Mouse (Mus musculus): ENCODE measurements around the gene Amot. TPM values are rescaled to one million over a fixed set of nuclear protein-coding genes. Genes with fewer than 3 reads are reported as not detected.

Gene Amot
- 24.9 and 25.0 TPM in 2 replicates for polyA plus RNA-seq (2015; fragmentation: Nextera tagmentation; extraction: Ambion mirVana)

- H3K4me2 ChIP-seq = peak within 1 kb of the TSS; percentile 66
- WGBS = 21% methylated on average over 34 of the region's 34 CpGs
- 0 out of 2 replicates have a peak, but pooled peaks cover 4% of the 10 kb centered on the region for H3K4me1 ChIP-seq
- H3K9me3 ChIP-seq (replicated peaks) = no peaks in the 10 kb centered on the region
- peak; percentile 93 for ATAC-seq (replicated peaks; ENCODE audit: low FRiP score)
- H3K4me3 ChIP-seq (replicated peaks) = peak within 1 kb of the TSS; percentile 58
- H3K27ac ChIP-seq = peak within 1 kb of the TSS; percentile 86
- H3K9ac ChIP-seq = peak within 1 kb of the TSS; percentile 51
- no peaks in the 10 kb centered on the region for H3K36me3 ChIP-seq
- H3K27me3 ChIP-seq = peaks cover 3% of the 10 kb centered on the region; the same call in 1 of the 2 replicates
These were observed at the start of gene Amot for GRCm38 (mm10) chrX:145504717-145505415. Gene Amot, minus strand, starts transcription at chrX:145505181.

- no peak for ATAC-seq (replicated peaks; ENCODE audit: low FRiP score)
These were observed 40.1 kb upstream of the Amot start for GRCm38 (mm10) chrX:145545060-145545459.

GRCm38 (mm10) chrX:145543602-145544490 is 38.9 kb upstream of the Amot start:
- no peak overlapping the region for H3K9ac ChIP-seq
- no peaks in the 10 kb centered on the region for H3K4me1 ChIP-seq
- H3K4me2 ChIP-seq = no peak overlapping the region
- ATAC-seq (replicated peaks; ENCODE audit: low FRiP score) = no peak
- no peak overlapping the region for H3K27ac ChIP-seq
- no peaks in the 10 kb centered on the region for H3K36me3 ChIP-seq
- WGBS = 55% methylated on average over 4 of the region's 4 CpGs
- no peak overlapping the region for H3K4me3 ChIP-seq (replicated peaks)
- H3K9me3 ChIP-seq (replicated peaks) = no peaks in the 10 kb centered on the region
- 0 out of 2 replicates have a peak, but pooled peaks cover 3% of the 10 kb centered on the region for H3K27me3 ChIP-seq

More at GRCm38 (mm10) chrX:145545060-145545459, 40.1 kb upstream of the Amot start:
- no peak overlapping the region for H3K4me3 ChIP-seq (replicated peaks)
- no peaks in the 10 kb centered on the region for H3K9me3 ChIP-seq (replicated peaks)
- no peak overlapping the region for H3K27ac ChIP-seq
- H3K4me1 ChIP-seq = no peaks in the 10 kb centered on the region
- no peaks in the 10 kb centered on the region for H3K36me3 ChIP-seq
- 0 out of 2 replicates have a peak, but pooled peaks cover 3% of the 10 kb centered on the region for H3K27me3 ChIP-seq
- 72% methylated on average over 3 of the region's 3 CpGs for WGBS
- no peak overlapping the region for H3K9ac ChIP-seq
- no peak overlapping the region for H3K4me2 ChIP-seq

GRCm38 (mm10) chrX:145541050-145541449 is 36.1 kb upstream of the Amot start:
- no peaks in the 10 kb centered on the region for H3K36me3 ChIP-seq
- no peak overlapping the region for H3K27ac ChIP-seq
- H3K9ac ChIP-seq = no peak overlapping the region
- WGBS = 83% methylated on average over 1 of the region's 1 CpGs
- H3K4me1 ChIP-seq = no peaks in the 10 kb centered on the region
- H3K9me3 ChIP-seq (replicated peaks) = no peaks in the 10 kb centered on the region
- no peak overlapping the region for H3K4me2 ChIP-seq
- no peak overlapping the region for H3K4me3 ChIP-seq (replicated peaks)
- H3K27me3 ChIP-seq = 0 out of 2 replicates have a peak, but pooled peaks cover 3% of the 10 kb centered on the region
- no peak for ATAC-seq (replicated peaks; ENCODE audit: low FRiP score)

- 0 out of 2 replicates have a peak, but pooled peaks cover 3% of the 10 kb centered on the region for H3K27me3 ChIP-seq
- no peak overlapping the region for H3K9ac ChIP-seq
- no peak overlapping the region for H3K27ac ChIP-seq
- ATAC-seq (replicated peaks; ENCODE audit: low FRiP score) = no peak
- whole genome bisulfite sequencing = 85% methylated on average over 1 of the region's 1 CpGs
- H3K9me3 ChIP-seq (replicated peaks) = no peaks in the 10 kb centered on the region
- H3K4me2 ChIP-seq = no peak overlapping the region
- H3K4me1 ChIP-seq = no peaks in the 10 kb centered on the region
- H3K4me3 ChIP-seq (replicated peaks) = no peak overlapping the region
- no peaks in the 10 kb centered on the region for H3K36me3 ChIP-seq
These were observed 35.3 kb upstream of the Amot start for GRCm38 (mm10) chrX:145540321-145540720.

- Histone ChIP-seq H3K4me3 (replicated peaks) (no peak overlapping the region), H3K27ac (no peak overlapping the region), H3K9ac (no peak overlapping the region), H3K4me1 (no peaks in the 10 kb centered on the region), H3K27me3 (0 out of 2 replicates have a peak, but pooled peaks cover 4% of the 10 kb centered on the region), H3K9me3 (replicated peaks) (no peaks in the 10 kb centered on the region), H3K4me2 (no peak overlapping the region), H3K36me3 (no peaks in the 10 kb centered on the region)
- no peak for ATAC-seq (replicated peaks; ENCODE audit: low FRiP score)
- 61% methylated on average over 1 of the region's 1 CpGs for WGBS
These were observed 24.6 kb upstream of the Amot start for GRCm38 (mm10) chrX:145529602-145530001.

- WGBS = 30% methylated on average over 10 of the region's 10 CpGs
- H3K27ac ChIP-seq = peak overlapping the region; percentile 77
- H3K9ac ChIP-seq = no peak overlapping the region
- 0 out of 2 replicates have a peak, but pooled peaks cover 5% of the 10 kb centered on the region for H3K27me3 ChIP-seq
- no peak overlapping the region for H3K4me3 ChIP-seq (replicated peaks)
- H3K36me3 ChIP-seq = no peaks in the 10 kb centered on the region
- peak overlapping the region; percentile 25; the same call in 1 of the 2 replicates for H3K4me2 ChIP-seq
- H3K4me1 ChIP-seq = 0 out of 2 replicates have a peak, but pooled peaks cover 5% of the 10 kb centered on the region
- peak; percentile 74 for ATAC-seq (replicated peaks; ENCODE audit: low FRiP score)
- no peaks in the 10 kb centered on the region for H3K9me3 ChIP-seq (replicated peaks)
These were observed 11.5 kb upstream of the Amot start for GRCm38 (mm10) chrX:145516322-145517066.

- ATAC-seq (replicated peaks; ENCODE audit: low FRiP score) = peak; percentile 72; the same call in 1 of the 2 replicates
- no peaks in the 10 kb centered on the region for H3K9me3 ChIP-seq (replicated peaks)
- H3K27ac ChIP-seq = peak overlapping the region; percentile 77
- WGBS = 34% methylated on average over 9 of the region's 9 CpGs
- no peaks in the 10 kb centered on the region for H3K36me3 ChIP-seq
- peak overlapping the region; percentile 25; the same call in 1 of the 2 replicates for H3K4me2 ChIP-seq
- H3K9ac ChIP-seq = no peak overlapping the region
- no peak overlapping the region for H3K4me3 ChIP-seq (replicated peaks)
- H3K27me3 ChIP-seq = 0 out of 2 replicates have a peak, but pooled peaks cover 2% of the 10 kb centered on the region
- H3K4me1 ChIP-seq = 0 out of 2 replicates have a peak, but pooled peaks cover 5% of the 10 kb centered on the region
These were observed 10.6 kb upstream of the Amot start for GRCm38 (mm10) chrX:145515498-145516158.

- Histone ChIP-seq H3K4me1 (0 out of 2 replicates have a peak, but pooled peaks cover 10% of the 10 kb centered on the region), H3K9ac (no peak overlapping the region), H3K27me3 (peaks cover 3% of the 10 kb centered on the region; the same call in 1 of the 2 replicates), H3K36me3 (no peaks in the 10 kb centered on the region), H3K4me3 (replicated peaks) (no peak overlapping the region), H3K4me2 (no peak overlapping the region), H3K27ac (peak overlapping the region; percentile 22; the same call in 1 of the 2 replicates), H3K9me3 (replicated peaks) (no peaks in the 10 kb centered on the region)
- WGBS = 27% methylated on average over 3 of the region's 3 CpGs
- ATAC-seq (replicated peaks; ENCODE audit: low FRiP score) = no peak
These were observed 5.7 kb upstream of the Amot start for GRCm38 (mm10) chrX:145510675-145511074.

GRCm38 (mm10) chrX:145505457-145506201 is 648 bp upstream of the Amot start:
- H3K9ac ChIP-seq = no peak overlapping the region

More at GRCm38 (mm10) chrX:145505457-145506201, 648 bp upstream of the Amot start:
- 0 out of 2 replicates have a peak, but pooled peaks cover 4% of the 10 kb centered on the region for H3K4me1 ChIP-seq
- H3K27me3 ChIP-seq = peaks cover 3% of the 10 kb centered on the region; the same call in 1 of the 2 replicates
- no peaks in the 10 kb centered on the region for H3K9me3 ChIP-seq (replicated peaks)
- peak overlapping the region; percentile 58 for H3K4me3 ChIP-seq (replicated peaks)
- peak; percentile 95 for ATAC-seq (replicated peaks; ENCODE audit: low FRiP score)
- no peaks in the 10 kb centered on the region for H3K36me3 ChIP-seq
- peak overlapping the region; percentile 86 for H3K27ac ChIP-seq
- H3K4me2 ChIP-seq = peak overlapping the region; percentile 66
- 16% methylated on average over 14 of the region's 14 CpGs for WGBS
